Mouse (Mus musculus) mature B cell (primary cell): ENCODE data around the gene Hdac4.

ENCODE experiments used
- in situ Hi-C: fragments of 300-500 bp; cut with MboI; formaldehyde crosslinking; loops from 2 replicates; pipeline ENCODE4 v1.14.3; 2019

The Hdac4 gene

GRCm38 (mm10) chr1:91967041-91967440 lies 228.5 kb downstream of the Hdac4 start:
- in situ Hi-C loops: no loop called here

GRCm38 (mm10) chr1:91964486-91965335 lies 230.8 kb downstream of the Hdac4 start:
- in situ Hi-C loops: no loop called here

GRCm38 (mm10) chr1:91962256-91962655 lies 233.2 kb downstream of the Hdac4 start:
- in situ Hi-C loops: no loop called here

- in situ Hi-C loops: no loop called here
These were observed 234.3 kb downstream of the Hdac4 start for GRCm38 (mm10) chr1:91961231-91961630.

- in situ Hi-C loops: no loop called here
These were observed 235.6 kb downstream of the Hdac4 start for GRCm38 (mm10) chr1:91959891-91960290.

GRCm38 (mm10) chr1:91959044-91959443 lies 236.5 kb downstream of the Hdac4 start:
- in situ Hi-C loops: no loop called here

GRCm38 (mm10) chr1:91956229-91956628 lies 239.3 kb downstream of the Hdac4 start:
- in situ Hi-C loops: no loop called here

- in situ Hi-C loops: no loop called here
These were observed 240.5 kb downstream of the Hdac4 start for GRCm38 (mm10) chr1:91954954-91955353.

GRCm38 (mm10) chr1:91952912-91953311 lies 242.6 kb downstream of the Hdac4 start:
- in situ Hi-C loops: no loop called here

- in situ Hi-C loops: no loop called here
These were observed 248.1 kb downstream of the Hdac4 start for GRCm38 (mm10) chr1:91947441-91947840.

GRCm38 (mm10) chr1:91942583-91942982 lies 252.9 kb downstream of the Hdac4 start:
- in situ Hi-C loops: no loop called here

GRCm38 (mm10) chr1:91942031-91942430 lies 253.5 kb downstream of the Hdac4 start:
- in situ Hi-C loops: no loop called here

- in situ Hi-C loops: no loop called here
These were observed 254.4 kb downstream of the Hdac4 start for GRCm38 (mm10) chr1:91941094-91941493.

GRCm38 (mm10) chr1:91935171-91935570 lies 260.3 kb downstream of the Hdac4 start:
- in situ Hi-C loops: no loop called here

- in situ Hi-C loops: no loop called here
These were observed 261.8 kb downstream of the Hdac4 start for GRCm38 (mm10) chr1:91933681-91934080.

- in situ Hi-C loops: no loop called here
These were observed 263.3 kb downstream of the Hdac4 start for GRCm38 (mm10) chr1:91932221-91932620.

- in situ Hi-C loops: no loop called here
These were observed 263.7 kb downstream of the Hdac4 start for GRCm38 (mm10) chr1:91931786-91932185.

- in situ Hi-C loops: no loop called here
These were observed 264.3 kb downstream of the Hdac4 start for GRCm38 (mm10) chr1:91931196-91931595.

GRCm38 (mm10) chr1:91929051-91929450 lies 266.4 kb downstream of the Hdac4 start:
- in situ Hi-C loops: no loop called here

GRCm38 (mm10) chr1:91927536-91928315 lies 267.8 kb downstream of the Hdac4 start:
- in situ Hi-C loops: no loop called here

GRCm38 (mm10) chr1:91923567-91923966 lies 271.9 kb downstream of the Hdac4 start:
- in situ Hi-C loops: loop anchor here (25.0 kb wide), 1 partner anchor 689 kb away; the partner anchor contains the start of genes Olfr12 and Olfr1410

- in situ Hi-C loops: loop anchor here (25.0 kb wide), 1 partner anchor 690 kb away; the partner anchor contains the start of genes Olfr12 and Olfr1410
These were observed 273.0 kb downstream of the Hdac4 start for GRCm38 (mm10) chr1:91922235-91923152.
